13 mouse cellular contexts compared by ENCODE assay signal in the genomic region with DNA sequence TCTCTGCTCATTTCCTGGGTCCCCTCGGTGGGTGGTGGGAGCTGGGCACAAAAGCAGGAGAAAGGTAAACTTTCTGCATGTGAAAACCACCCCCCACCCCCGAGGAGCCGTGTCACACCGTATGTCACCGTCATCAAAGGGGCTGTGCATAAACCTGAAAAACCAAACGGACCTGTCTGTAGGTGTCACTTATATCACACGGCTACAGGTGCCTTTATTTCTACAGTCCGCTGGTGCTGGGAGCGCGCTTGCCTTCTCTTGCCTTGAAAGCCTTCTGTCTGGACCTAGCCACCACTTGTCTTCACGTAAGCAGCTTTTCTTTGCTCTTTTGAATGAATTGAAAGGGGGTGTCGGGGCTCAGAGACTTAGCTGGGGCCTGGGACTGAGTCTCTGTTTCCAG. TPM values are rescaled to one million over a fixed set of nuclear protein-coding genes. Genes with fewer than 3 reads are reported as not detected.
DNase-seq lines count a peak whose midpoint lies in the region; ATAC-seq lines count a peak whose summit lies in the region.
"Had no signal": no experiment of that assay in that cellular context is flagged by ENCODE, and none has a peak within 500 bp of the region (broad histone marks: within the 10 kb centered on the region; RNA-seq: fewer than 3 reads in every experiment).

No protein-coding gene starts in this region.

- peaks cover 15% of the 10 kb centered on the region for H3K4me1 ChIP-seq in kidney, embryonic 15.5 days
- no peaks in the 10 kb centered on the region; the same call in 1 of the 2 replicates for H3K4me1 ChIP-seq in embryonic facial prominence, embryonic 14.5 days (ENCODE audit: control insufficient read depth, insufficient read depth, low read length)
- peaks cover 7% of the 10 kb centered on the region; the same call in 1 of the 2 replicates for H3K4me1 ChIP-seq in intestine, embryonic 15.5 days (replicated peaks)
- 0 out of 2 replicates have a peak, but pooled peaks cover 4% of the 10 kb centered on the region for H3K4me1 ChIP-seq in midbrain, embryonic 14.5 days (ENCODE audit: control insufficient read depth, insufficient read depth, low read length)
- peaks cover 8% of the 10 kb centered on the region for H3K4me1 ChIP-seq in neural tube, embryonic 15.5 days

- 0 out of 2 replicates have a peak overlapping the region, but pooled peaks have one; percentile 6 for H3K27ac ChIP-seq in kidney, embryonic 15.5 days
- H3K27ac ChIP-seq in embryonic facial prominence, embryonic 14.5 days (replicated peaks; ENCODE audit: low read depth, low read length) = peak overlapping the region; percentile 18; the same call in 1 of the 2 replicates
- H3K27ac ChIP-seq in intestine, embryonic 15.5 days = no peak overlapping the region
- no peak overlapping the region for H3K27ac ChIP-seq in midbrain, embryonic 14.5 days (replicated peaks; ENCODE audit: low read depth, low read length)
- no peak overlapping the region for H3K27ac ChIP-seq in neural tube, embryonic 15.5 days (replicated peaks)
- H3K27ac ChIP-seq: liver, embryonic 14.5 days had no signal

- no peak for ATAC-seq in kidney, embryonic 15.5 days (replicated peaks; ENCODE audit: low FRiP score)
- peak; percentile 53 for ATAC-seq in embryonic facial prominence, embryonic 14.5 days (ENCODE audit: low read depth)
- ATAC-seq in intestine, embryonic 15.5 days = 0 out of 2 replicates have a peak, but pooled peaks have one; percentile 48
- ATAC-seq in midbrain, embryonic 14.5 days (ENCODE audit: low FRiP score, low TSS enrichment) = no peak
- no peak for ATAC-seq in neural tube, embryonic 15.5 days (ENCODE audit: low FRiP score)
- ATAC-seq: CD4-positive, CD25-positive, alpha-beta regulatory T cell, adult 4 months; Patski had no signal

- DNase-seq in kidney, adult 18-20 months = no peak
- peak; percentile 71 for DNase-seq in embryonic facial prominence, embryonic 14.5 days (ENCODE audit: low spot score)
- peak; percentile 17 for DNase-seq in midbrain, embryonic 14.5 days
- no peak for DNase-seq in ovary, adult 18-20 months (ENCODE audit: low spot score)
- DNase-seq in adrenal gland, postnatal 36 days = no peak

- H3K36me3 ChIP-seq in kidney, embryonic 15.5 days = no peaks in the 10 kb centered on the region
- no peaks in the 10 kb centered on the region for H3K36me3 ChIP-seq in embryonic facial prominence, embryonic 14.5 days (ENCODE audit: control insufficient read depth, insufficient read depth, low read length)
- no peaks in the 10 kb centered on the region for H3K36me3 ChIP-seq in intestine, embryonic 15.5 days
- no peaks in the 10 kb centered on the region for H3K36me3 ChIP-seq in midbrain, embryonic 14.5 days (ENCODE audit: control insufficient read depth, insufficient read depth, low read length)
- H3K36me3 ChIP-seq in neural tube, embryonic 15.5 days = no peaks in the 10 kb centered on the region

- H3K9me3 ChIP-seq in kidney, embryonic 15.5 days (replicated peaks) = no peaks in the 10 kb centered on the region
- no peaks in the 10 kb centered on the region for H3K9me3 ChIP-seq in embryonic facial prominence, embryonic 14.5 days (ENCODE audit: control insufficient read depth, low read length)
- no peaks in the 10 kb centered on the region for H3K9me3 ChIP-seq in intestine, embryonic 15.5 days
- no peaks in the 10 kb centered on the region for H3K9me3 ChIP-seq in midbrain, embryonic 14.5 days (ENCODE audit: control insufficient read depth, low read length)
- H3K9me3 ChIP-seq in neural tube, embryonic 15.5 days (replicated peaks) = no peaks in the 10 kb centered on the region

- 67% methylated on average over 12 of the region's 12 CpGs for WGBS in kidney, embryonic 15.5 days
- WGBS in embryonic facial prominence, embryonic 14.5 days = 60% methylated on average over 12 of the region's 12 CpGs
- WGBS in intestine, embryonic 15.5 days = 60% methylated on average over 12 of the region's 12 CpGs
- WGBS in midbrain, embryonic 14.5 days = 45% methylated on average over 12 of the region's 12 CpGs
- WGBS in neural tube, embryonic 15.5 days = 76% methylated on average over 12 of the region's 12 CpGs

- H3K9ac ChIP-seq in kidney, embryonic 15.5 days = no peak overlapping the region
- H3K9ac ChIP-seq in embryonic facial prominence, embryonic 14.5 days (ENCODE audit: low read depth, low read length) = peak overlapping the region; percentile 22; the same call in 1 of the 2 replicates
- no peak overlapping the region for H3K9ac ChIP-seq in intestine, embryonic 15.5 days
- no peak overlapping the region for H3K9ac ChIP-seq in midbrain, embryonic 14.5 days (replicated peaks; ENCODE audit: low read length)
- H3K9ac ChIP-seq in neural tube, embryonic 15.5 days (replicated peaks) = no peak overlapping the region
- H3K9ac ChIP-seq: liver, embryonic 14.5 days had no signal

- peak overlapping the region; percentile 34 for H3K4me2 ChIP-seq in kidney, embryonic 15.5 days
- peak overlapping the region; percentile 27 for H3K4me2 ChIP-seq in embryonic facial prominence, embryonic 14.5 days (ENCODE audit: low read depth, low read length)
- H3K4me2 ChIP-seq in intestine, embryonic 15.5 days (replicated peaks) = peak overlapping the region; percentile 22; the same call in 1 of the 2 replicates
- peak overlapping the region; percentile 28 for H3K4me2 ChIP-seq in midbrain, embryonic 14.5 days (ENCODE audit: low read length)
- no peak overlapping the region for H3K4me2 ChIP-seq in neural tube, embryonic 15.5 days

- no peak overlapping the region; the same call in 1 of the 2 replicates for H3K4me3 ChIP-seq in kidney, embryonic 15.5 days (replicated peaks)
- H3K4me3 ChIP-seq in embryonic facial prominence, embryonic 14.5 days (ENCODE audit: low read depth, low read length) = peak overlapping the region; percentile 14; the same call in 1 of the 2 replicates
- no peak overlapping the region for H3K4me3 ChIP-seq in intestine, embryonic 15.5 days (replicated peaks)
- no peak overlapping the region for H3K4me3 ChIP-seq in midbrain, embryonic 14.5 days (replicated peaks; ENCODE audit: low read depth, low read length)
- H3K4me3 ChIP-seq in neural tube, embryonic 15.5 days (replicated peaks) = no peak overlapping the region
- H3K4me3 ChIP-seq: myocyte had no signal

- H3K27me3 ChIP-seq in kidney, embryonic 15.5 days = no peaks in the 10 kb centered on the region
- H3K27me3 ChIP-seq in embryonic facial prominence, embryonic 14.5 days (replicated peaks; ENCODE audit: control insufficient read depth, insufficient read depth, low read length) = no peaks in the 10 kb centered on the region
- H3K27me3 ChIP-seq in intestine, embryonic 15.5 days (replicated peaks) = no peaks in the 10 kb centered on the region
- no peaks in the 10 kb centered on the region for H3K27me3 ChIP-seq in midbrain, embryonic 14.5 days (ENCODE audit: control insufficient read depth, insufficient read depth, low read length)
- no peaks in the 10 kb centered on the region for H3K27me3 ChIP-seq in neural tube, embryonic 15.5 days (replicated peaks)
- H3K27me3 ChIP-seq: Patski had no signal

RNA-seq across cellular contexts. Expression of gene Elf5, which starts 12.4 kb away (rescaled TPM):
- polyA plus RNA-seq in kidney, embryonic 15.5 days (2015; fragmentation: Nextera tagmentation; extraction: Ambion mirVana) = 1.5 and 2.8 TPM in 2 replicates
- polyA plus RNA-seq in embryonic facial prominence, embryonic 14.5 days (2014; fragmentation: Nextera tagmentation; extraction: Ambion mirVana) = 2.0 and 2.6 TPM in 2 replicates
- polyA plus RNA-seq in intestine, embryonic 15.5 days (2015; fragmentation: Nextera tagmentation; extraction: Ambion mirVana) = 0.13 and 0.20 TPM in 2 replicates
- polyA plus RNA-seq in midbrain, embryonic 14.5 days (2014; fragmentation: Nextera tagmentation; extraction: Ambion mirVana) = not detected in 2 replicates
- not detected in 2 replicates for polyA plus RNA-seq in neural tube, embryonic 15.5 days (2015; fragmentation: Nextera tagmentation; extraction: Ambion mirVana)
- total RNA-seq in adrenal gland, postnatal 36 days (2021) = not detected
- total RNA-seq: adrenal gland, postnatal 25 days had no signal
- polyA plus RNA-seq: CD4-positive, CD25-positive, alpha-beta regulatory T cell, adult 4 months; myocyte; Patski had no signal

Comparison
In these comparisons a context has a peak if more than half of its experiments do, and no peak if none do; other contexts are left out.
1. ATAC-seq: peak in embryonic facial prominence, embryonic 14.5 days (single experiment) and intestine, embryonic 15.5 days (single experiment); none in kidney, embryonic 15.5 days (single experiment), midbrain, embryonic 14.5 days (single experiment) and neural tube, embryonic 15.5 days (single experiment).
2. H3K27ac ChIP-seq: peak in kidney, embryonic 15.5 days (single experiment) and embryonic facial prominence, embryonic 14.5 days (single experiment); none in intestine, embryonic 15.5 days (single experiment), midbrain, embryonic 14.5 days (single experiment) and neural tube, embryonic 15.5 days (single experiment).
3. DNase-seq: peak in embryonic facial prominence, embryonic 14.5 days (single experiment) and midbrain, embryonic 14.5 days (single experiment); none in kidney, adult 18-20 months (single experiment), ovary, adult 18-20 months (single experiment) and adrenal gland, postnatal 36 days (0 of 2).